Mouse (Mus musculus) hindbrain, embryonic 11.5 days (tissue): ENCODE data around the gene Ptges. TPM values are rescaled to one million over a fixed set of nuclear protein-coding genes. Genes with fewer than 3 reads are reported as not detected.

Experiments used
- ATAC-seq: fragments of 200-750 bp; cut with Nextera tagmentation; 2 replicates; pipeline ENCODE4 v1.8.0; 2017; ENCODE audit warnings: mild to moderate bottlenecking, moderate TSS enrichment, moderate library complexity; ENCODE audit not compliant: low FRiP score
- DNase-seq: peaks from one replicate; pipeline ENCODE4 v3.0.0-alpha.2; 2015; ENCODE audit warnings: low spot score
- H3K27ac ChIP-seq: fragments of 300-500 bp; sonication (generic); 2 replicates; pipeline ENCODE4 v1.5.1; 2014; ENCODE audit warnings: mild to moderate bottlenecking, low read depth, low read length
- H3K27me3 ChIP-seq: fragments of 300-500 bp; sonication (generic); 2 replicates; pipeline ENCODE4 v1.6.1; 2014; ENCODE audit warnings: mild to moderate bottlenecking, low read length, moderate library complexity, mixed read lengths; ENCODE audit not compliant: control insufficient read depth, insufficient read depth
- H3K36me3 ChIP-seq: fragments of 300-500 bp; sonication (generic); 2 replicates; pipeline ENCODE4 v1.6.1; 2014; ENCODE audit warnings: mild to moderate bottlenecking, low read length, moderate library complexity, mixed read lengths; ENCODE audit not compliant: control insufficient read depth, insufficient read depth
- H3K4me1 ChIP-seq: fragments of 300-500 bp; sonication (generic); replicated peaks from 2 replicates; pipeline ENCODE4 v1.6.1; 2014; ENCODE audit warnings: low read length, mixed read lengths; ENCODE audit not compliant: control insufficient read depth, insufficient read depth
- H3K4me2 ChIP-seq: fragments of 300-500 bp; sonication (generic); replicated peaks from 2 replicates; pipeline ENCODE4 v1.6.1; 2014; ENCODE audit warnings: mild to moderate bottlenecking, low read depth, low read length
- H3K4me3 ChIP-seq: fragments of 300-500 bp; sonication (generic); 2 replicates; pipeline ENCODE4 v1.5.1; 2014; ENCODE audit warnings: low read depth, low read length
- H3K9ac ChIP-seq: fragments of 300-500 bp; sonication (generic); 2 replicates; pipeline ENCODE4 v1.6.1; 2014; ENCODE audit warnings: low read depth, low read length
- H3K9me3 ChIP-seq: fragments of 300-500 bp; sonication (generic); 2 replicates; pipeline ENCODE4 v1.6.1; 2016; ENCODE audit warnings: low read length; ENCODE audit not compliant: control insufficient read depth
- WGBS: fragments of 180-500 bp; shearing (Covaris S2); extraction: QIAGEN DNeasy Blood & Tissue Kit; methylation state at CpG from one replicate; pipeline ENCODE4 v1.1.7; 2014; 5-methylcytosine and 5-hydroxymethylcytosine counted together
- polyA plus RNA-seq: library from polyadenylated mRNA; unstranded; fragments of >200 nt; fragmentation: Nextera tagmentation; extraction: Ambion mirVana; gene quantifications from 2 replicates; pipeline ENCODE4 v1.2.1, GENCODE M21; 2014

Gene Ptges
- polyA plus RNA-seq, 1 experiment from 2014 or later, result 5.6 TPM

DNA sequence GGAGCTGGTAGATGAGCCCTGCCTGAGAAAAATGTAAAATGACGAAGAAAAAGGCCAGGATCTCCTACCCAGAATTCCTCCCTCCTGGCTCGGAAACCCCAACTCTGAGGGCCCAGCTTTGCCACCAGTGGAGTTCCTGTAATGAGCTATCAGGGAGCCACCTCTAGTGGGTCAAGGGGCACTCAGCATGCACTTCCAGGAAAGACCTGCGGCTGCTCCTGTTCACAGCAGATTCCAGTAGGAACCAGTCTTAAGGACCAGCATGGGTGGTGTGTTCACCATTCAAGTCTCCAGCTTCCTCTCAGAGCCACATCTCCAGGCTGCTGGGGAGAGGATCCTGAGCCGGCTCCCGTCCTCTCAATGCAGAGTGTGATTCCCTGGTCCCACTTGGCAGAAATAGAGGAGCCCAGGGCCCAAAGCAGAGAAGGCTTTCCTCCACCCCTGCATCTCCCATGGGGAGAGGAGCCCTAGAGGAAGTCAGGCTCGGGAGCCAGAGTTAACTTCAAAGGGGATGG, 28.0 kb downstream of the Ptges start:
- DNase-seq, result no peak

DNA sequence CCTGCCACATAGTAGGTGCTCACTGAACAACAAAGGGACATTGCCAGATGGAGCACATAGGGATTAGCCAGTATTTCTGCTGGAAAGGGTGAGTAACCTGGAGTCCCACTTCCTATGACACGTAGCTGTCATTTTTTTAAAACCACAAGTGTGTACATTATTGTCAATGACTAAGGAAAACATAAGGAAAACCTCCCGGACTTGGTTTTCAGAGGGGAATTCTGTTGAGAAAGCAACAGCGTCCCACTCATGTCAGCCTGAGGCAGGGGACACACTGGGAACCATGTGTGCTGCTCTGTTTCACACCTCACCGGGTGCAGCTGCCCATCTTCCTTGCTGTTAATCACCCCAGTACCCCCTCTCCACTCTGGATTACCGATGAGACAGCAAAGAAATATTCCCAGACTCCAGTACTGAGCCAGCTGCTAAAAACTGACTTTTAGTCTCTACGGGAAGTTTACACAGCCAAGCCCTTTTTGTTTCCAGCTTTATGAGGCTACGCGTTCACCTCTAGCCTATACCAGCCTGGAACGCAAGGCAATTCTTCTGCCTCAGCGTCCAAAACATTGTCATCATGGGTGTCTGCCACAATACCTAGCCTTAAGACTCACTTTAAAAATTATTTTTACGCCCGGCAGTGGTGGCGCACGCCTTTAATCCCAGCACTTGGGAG, 30.1 kb downstream of the Ptges start:
- no peak overlapping the region for H3K27ac ChIP-seq
- ATAC-seq, result no peak
- H3K4me2 ChIP-seq, result no peak overlapping the region
- no peaks in the 10 kb centered on the region for H3K36me3 ChIP-seq
- H3K4me3 ChIP-seq, result no peak overlapping the region
- 0 out of 2 replicates have a peak, but pooled peaks cover 3% of the 10 kb centered on the region for H3K27me3 ChIP-seq
- H3K4me1 ChIP-seq, result peaks cover 6% of the 10 kb centered on the region
- H3K9ac ChIP-seq, result no peak overlapping the region
- no peak for DNase-seq
- no peaks in the 10 kb centered on the region for H3K9me3 ChIP-seq
- 89% methylated on average over 14 of the region's 14 CpGs for WGBS

More for the DNA sequence above, 28.0 kb downstream of the Ptges start:
- H3K27me3 ChIP-seq, result 0 out of 2 replicates have a peak, but pooled peaks cover 3% of the 10 kb centered on the region
- no peaks in the 10 kb centered on the region for H3K9me3 ChIP-seq
- peak overlapping the region; percentile 63; the same call in 1 of the 2 replicates for H3K4me2 ChIP-seq
- WGBS, result 54% methylated on average over 6 of the region's 6 CpGs
- ATAC-seq, result no peak
- no peaks in the 10 kb centered on the region for H3K36me3 ChIP-seq
- H3K9ac ChIP-seq, result no peak overlapping the region
- H3K4me1 ChIP-seq, result peaks cover 6% of the 10 kb centered on the region
- H3K4me3 ChIP-seq, result no peak overlapping the region
- no peak overlapping the region for H3K27ac ChIP-seq

DNA sequence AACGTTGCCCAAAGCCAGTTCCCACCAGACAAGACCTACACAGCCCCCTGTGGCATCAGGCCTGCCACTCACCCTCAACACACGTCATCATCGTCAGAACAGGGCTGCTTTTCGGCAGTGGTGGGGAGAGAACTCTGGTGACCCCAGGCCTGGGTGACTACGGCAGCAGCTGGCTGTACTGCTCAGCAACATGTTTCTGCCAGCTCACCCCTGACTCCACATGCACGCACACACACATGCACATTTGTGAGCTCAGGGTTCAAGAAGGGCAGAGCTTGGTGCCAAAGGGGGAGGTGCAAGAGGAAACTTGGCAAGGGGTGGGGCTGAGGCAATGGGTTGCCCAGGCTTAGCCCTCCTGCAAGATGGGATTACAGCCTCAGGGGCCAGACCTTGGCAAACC, 32.4 kb downstream of the Ptges start:
- Histone ChIP-seq H3K27me3 (no peaks in the 10 kb centered on the region), H3K36me3 (no peaks in the 10 kb centered on the region), H3K9me3 (no peaks in the 10 kb centered on the region), H3K9ac (no peak overlapping the region), H3K4me3 (no peak overlapping the region), H3K4me1 (peaks cover 2% of the 10 kb centered on the region), H3K27ac (no peak overlapping the region), H3K4me2 (no peak overlapping the region)
- 46% methylated on average over 6 of the region's 6 CpGs for WGBS
- no peak for DNase-seq
- no peak for ATAC-seq

- H3K9me3 ChIP-seq, result no peaks in the 10 kb centered on the region
- ATAC-seq, result no peak
- WGBS, result 92% methylated on average over 7 of the region's 7 CpGs
- H3K27ac ChIP-seq, result no peak overlapping the region
- H3K27me3 ChIP-seq, result no peaks in the 10 kb centered on the region
- no peak overlapping the region for H3K4me2 ChIP-seq
- no peaks in the 10 kb centered on the region for H3K36me3 ChIP-seq
- H3K4me3 ChIP-seq, result no peak overlapping the region
- DNase-seq, result no peak
- H3K4me1 ChIP-seq, result no peaks in the 10 kb centered on the region; the same call in 1 of the 2 replicates
- H3K9ac ChIP-seq, result no peak overlapping the region
Observed at GRCm38 (mm10) chr2:30893946-30894345, 35.7 kb downstream of the Ptges start.

- H3K9me3 ChIP-seq, result no peaks in the 10 kb centered on the region
- DNase-seq, result no peak
- H3K4me3 ChIP-seq, result no peak overlapping the region
- H3K4me1 ChIP-seq, result no peaks in the 10 kb centered on the region; the same call in 1 of the 2 replicates
- no peaks in the 10 kb centered on the region for H3K27me3 ChIP-seq
- no peak for ATAC-seq
- no peak overlapping the region for H3K27ac ChIP-seq
- no peak overlapping the region for H3K9ac ChIP-seq
- H3K36me3 ChIP-seq, result no peaks in the 10 kb centered on the region
- WGBS, result 25% methylated on average over 6 of the region's 6 CpGs
- H3K4me2 ChIP-seq, result no peak overlapping the region
Observed at GRCm38 (mm10) chr2:30893399-30893798, 36.3 kb downstream of the Ptges start.

DNA sequence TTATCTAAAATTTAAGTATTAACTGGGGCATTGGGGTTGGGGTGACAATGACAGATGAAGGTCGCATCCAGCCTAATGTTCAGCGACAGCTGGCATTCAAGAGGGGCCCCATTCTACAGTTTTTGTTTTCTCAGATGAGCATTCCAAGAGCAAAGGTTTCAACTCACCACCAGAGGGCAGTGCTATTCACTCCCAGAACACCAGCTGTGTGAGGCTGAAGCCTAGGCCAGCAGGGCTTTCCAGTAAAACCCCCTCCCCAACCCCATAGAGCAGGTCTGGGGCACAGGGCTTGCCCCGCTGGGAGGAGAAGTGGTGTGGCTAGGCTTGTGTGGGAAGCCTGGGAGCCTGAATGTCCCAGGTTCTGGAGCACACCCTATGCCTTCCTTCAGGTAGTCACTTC, 38.7 kb downstream of the Ptges start:
- no peak overlapping the region for H3K27ac ChIP-seq
- no peak overlapping the region for H3K9ac ChIP-seq
- H3K36me3 ChIP-seq, result no peaks in the 10 kb centered on the region
- no peak overlapping the region for H3K4me3 ChIP-seq
- H3K9me3 ChIP-seq, result no peaks in the 10 kb centered on the region
- 8% methylated on average over 3 of the region's 3 CpGs for WGBS
- DNase-seq (peak; percentile 79), ATAC-seq (no peak)
- no peak overlapping the region for H3K4me2 ChIP-seq
- no peaks in the 10 kb centered on the region for H3K27me3 ChIP-seq
- H3K4me1 ChIP-seq, result no peaks in the 10 kb centered on the region

DNA sequence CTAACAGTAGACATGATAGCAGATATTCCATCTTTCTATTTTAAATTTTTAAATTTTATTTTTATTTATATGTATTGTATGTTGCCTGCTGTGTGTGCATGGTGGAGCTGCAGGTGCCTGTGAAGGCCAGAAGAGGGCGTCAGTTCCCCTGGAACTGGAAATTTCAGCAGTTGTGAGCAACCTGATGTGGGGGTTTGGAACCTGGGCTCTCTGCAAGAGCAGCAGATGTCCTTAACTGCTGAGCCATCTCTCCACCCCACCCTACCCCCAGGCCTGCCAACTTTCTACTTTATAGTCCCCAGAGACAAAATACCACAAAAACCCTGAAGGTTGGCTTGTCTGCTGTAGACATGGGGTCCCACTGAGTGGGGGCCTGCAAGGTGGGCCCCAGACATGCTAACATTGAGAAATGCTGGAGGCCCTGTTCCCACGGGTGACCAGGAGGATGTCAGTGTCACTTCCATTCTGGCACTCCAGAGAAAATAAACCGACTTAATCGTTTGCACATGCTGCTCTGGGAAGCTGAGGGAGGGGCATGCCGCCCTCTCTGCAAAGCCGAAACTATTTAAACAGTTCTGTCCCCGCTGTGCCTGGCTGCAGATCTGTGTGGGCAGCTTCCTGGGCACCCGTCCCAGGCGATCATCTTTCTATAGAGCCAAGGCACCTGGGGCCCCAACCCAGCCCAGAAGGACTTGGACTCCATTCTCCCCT, 44.1 kb downstream of the Ptges start:
- Histone ChIP-seq H3K4me1 (0 out of 2 replicates have a peak, but pooled peaks cover 2% of the 10 kb centered on the region), H3K27ac (no peak overlapping the region), H3K27me3 (no peaks in the 10 kb centered on the region), H3K36me3 (no peaks in the 10 kb centered on the region), H3K4me3 (no peak overlapping the region), H3K9me3 (no peaks in the 10 kb centered on the region), H3K9ac (no peak overlapping the region), H3K4me2 (no peak overlapping the region)
- whole genome bisulfite sequencing, result 57% methylated on average over 9 of the region's 9 CpGs
- ATAC-seq (no peak), DNase-seq (peak; percentile 44)

DNA sequence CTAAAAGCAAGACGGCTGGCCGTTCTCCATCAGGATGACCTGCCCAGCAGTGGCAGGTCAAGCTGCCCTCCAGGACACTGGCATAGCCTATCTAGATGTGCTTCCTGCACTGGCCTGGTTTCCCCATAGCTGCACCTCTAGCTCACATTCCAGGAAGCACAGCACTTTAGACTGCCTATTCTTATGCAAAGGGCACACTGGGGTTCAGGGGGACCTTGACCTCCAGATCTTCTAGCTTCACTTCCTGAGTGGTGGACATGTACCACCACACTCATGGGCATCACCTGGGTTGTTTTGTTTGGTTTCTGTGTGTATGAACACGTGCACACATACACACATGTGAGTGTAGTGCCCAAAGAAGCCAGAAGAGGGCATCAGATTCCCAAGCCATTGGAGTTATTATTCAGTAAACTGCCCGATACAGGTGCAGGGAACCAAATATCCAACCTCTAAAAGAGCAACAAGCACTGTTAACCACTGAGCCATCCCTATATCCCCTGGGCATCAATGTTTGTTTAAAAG, 44.8 kb downstream of the Ptges start:
- Histone ChIP-seq H3K9me3 (no peaks in the 10 kb centered on the region), H3K27me3 (no peaks in the 10 kb centered on the region), H3K4me1 (0 out of 2 replicates have a peak, but pooled peaks cover 2% of the 10 kb centered on the region), H3K36me3 (no peaks in the 10 kb centered on the region), H3K27ac (no peak overlapping the region), H3K4me2 (no peak overlapping the region), H3K9ac (no peak overlapping the region), H3K4me3 (no peak overlapping the region)
- DNase-seq (no peak), ATAC-seq (no peak)
- WGBS, result 92% methylated on average over 4 of the region's 4 CpGs
